Mouse (Mus musculus) megakaryocyte, adult 5-6 weeks (primary cell): ENCODE results near the gene Anapc5. TPM values are rescaled to one million over a fixed set of nuclear protein-coding genes. Genes with fewer than 3 reads are reported as not detected.

ENCODE experiments used
- ATAC-seq: 2 replicates; pipeline ENCODE4 v1.8.0; 2016; ENCODE audit warnings: mild to moderate bottlenecking, inconsistent platforms; ENCODE audit not compliant: poor library complexity, severe bottlenecking
- total RNA-seq, 2 experiments: library from RNA; stranded (forward) in 1 of 2; stranded (reverse) in 1 of 2; fragments of 153-499, 151-499 nt in 1 of 2; fragments of 221-1000, 200-1000 nt in 1 of 2; gene quantifications; 2 replicates each; pipeline versions ENCODE4 v1.2.3 to v1.2.4; 2015 to 2017

The Anapc5 gene
- total RNA-seq, 2 experiments from 2014 or later, result 152 to 247 TPM

DNA sequence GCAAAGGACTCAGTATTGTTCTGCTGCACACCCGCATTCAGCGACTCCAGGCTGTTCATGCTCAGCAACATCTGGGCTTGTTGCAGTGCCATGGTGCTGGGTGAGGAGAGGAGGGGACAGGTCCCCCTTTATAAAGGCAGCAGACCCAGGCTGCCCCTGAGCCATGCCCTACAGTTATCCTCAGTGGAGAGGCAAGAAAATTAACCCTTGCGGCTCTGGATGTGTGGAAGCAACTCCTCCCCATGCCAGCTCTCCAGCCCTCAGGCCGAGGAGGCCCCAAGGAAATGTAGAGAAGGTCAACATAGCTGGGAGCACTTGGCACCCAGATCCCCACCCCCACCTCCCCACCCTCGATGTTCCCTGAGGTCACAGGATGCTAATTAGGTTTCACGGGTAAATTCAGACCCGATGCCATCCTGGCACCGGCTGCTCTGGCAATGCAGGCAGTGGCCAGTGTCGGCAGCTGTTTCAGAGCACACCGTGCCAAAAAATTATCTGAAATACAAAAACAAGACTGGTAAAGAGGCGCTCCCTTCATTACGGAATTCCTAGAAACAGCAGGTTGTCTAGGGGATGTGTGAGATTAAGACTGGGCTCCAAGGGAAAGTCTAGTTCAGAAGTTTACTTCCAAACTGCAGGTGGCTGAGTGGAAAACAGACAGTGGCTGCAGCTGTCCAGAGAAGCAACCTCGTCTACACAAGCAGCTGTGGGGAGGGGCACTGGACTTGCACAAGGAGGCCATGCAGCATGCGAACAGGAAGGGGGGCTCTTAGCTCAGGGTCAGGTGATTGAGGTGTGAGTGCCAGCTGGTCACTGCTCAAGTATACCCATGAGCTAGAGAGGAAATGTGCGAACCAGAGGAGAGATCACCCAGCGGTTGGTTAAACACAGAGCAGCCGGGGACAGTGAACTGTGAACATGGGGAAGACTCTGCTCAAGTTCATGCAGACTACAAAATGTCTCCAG lies 21.5 kb downstream of the Anapc5 start:
- ATAC-seq, result no peak

DNA sequence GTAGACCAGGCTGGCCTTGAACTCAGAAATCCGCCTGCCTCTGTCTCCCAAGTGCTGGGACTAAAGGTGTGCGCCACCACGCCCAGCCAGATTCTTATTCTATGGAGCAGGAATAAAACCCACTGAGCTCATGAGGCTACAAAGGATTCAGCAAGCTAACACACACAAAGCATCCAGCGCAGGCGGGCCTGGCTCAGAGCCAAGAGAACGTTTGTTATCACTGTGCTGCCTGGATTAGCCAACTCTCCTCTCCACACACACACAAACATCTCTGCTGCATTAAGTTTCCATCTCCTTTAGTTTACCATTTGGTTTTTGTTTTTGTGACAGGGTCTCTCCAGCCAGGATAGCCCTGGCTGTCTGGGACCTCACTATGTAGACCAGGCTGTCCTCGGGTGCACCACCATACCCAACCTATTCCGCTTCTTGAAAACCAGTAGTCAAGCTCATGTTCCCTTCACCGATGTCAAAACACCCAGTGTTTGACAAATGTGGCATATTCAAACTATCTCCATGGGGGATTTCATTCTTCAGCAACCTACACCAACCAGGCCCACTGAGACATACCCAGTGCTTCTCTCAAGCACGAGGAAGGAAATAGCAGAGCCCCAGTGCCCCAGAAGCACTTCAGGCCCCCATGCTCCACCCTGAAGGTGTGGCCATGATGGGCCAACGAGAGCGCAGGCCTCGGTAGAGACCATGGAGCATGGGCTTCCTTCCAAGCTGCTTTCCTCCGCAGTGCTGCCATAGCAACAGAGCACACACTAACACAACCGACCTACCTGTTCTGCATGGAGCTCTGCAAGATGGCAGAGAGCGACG lies 22.4 kb downstream of the Anapc5 start:
- peak; percentile 64 for ATAC-seq

DNA sequence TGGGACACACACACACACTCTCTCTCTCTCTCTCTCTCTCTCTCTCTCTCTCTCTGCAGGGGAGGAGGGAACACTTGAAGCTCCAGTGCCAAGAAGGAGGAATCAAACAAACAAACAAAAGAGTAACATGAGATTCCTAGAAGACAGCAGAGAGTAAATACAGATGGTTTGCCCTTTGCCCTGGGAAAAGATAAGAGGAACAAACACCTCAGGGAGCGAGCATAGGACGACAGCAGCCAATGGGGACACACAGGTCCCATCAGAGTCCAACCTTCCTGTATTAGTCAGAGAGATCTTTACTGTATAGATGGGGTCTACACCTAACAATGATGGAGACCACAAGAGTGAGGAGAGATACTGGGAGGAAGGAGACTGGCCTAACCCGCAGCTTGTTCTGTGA lies 23.3 kb downstream of the Anapc5 start:
- ATAC-seq, result no peak

DNA sequence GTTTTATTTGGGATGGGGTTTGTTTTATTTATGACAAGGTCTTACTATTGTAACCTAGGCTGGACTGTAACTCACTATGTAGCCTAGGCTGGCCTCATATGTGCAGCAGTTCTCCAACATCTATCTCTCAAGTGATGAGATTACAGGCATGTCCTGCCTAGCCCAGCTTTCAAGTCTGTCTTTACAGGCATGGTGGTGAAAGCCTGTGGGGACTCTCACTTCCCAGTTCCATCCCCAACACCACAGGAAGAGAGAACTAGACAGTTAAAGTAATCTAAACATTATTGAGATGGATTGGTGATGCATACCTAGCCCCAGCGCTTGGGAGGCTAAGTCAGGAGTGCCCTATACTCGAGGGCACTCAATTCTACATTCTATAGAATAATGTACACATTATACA lies 32.4 kb downstream of the Anapc5 start:
- ATAC-seq, result peak; percentile 74

DNA sequence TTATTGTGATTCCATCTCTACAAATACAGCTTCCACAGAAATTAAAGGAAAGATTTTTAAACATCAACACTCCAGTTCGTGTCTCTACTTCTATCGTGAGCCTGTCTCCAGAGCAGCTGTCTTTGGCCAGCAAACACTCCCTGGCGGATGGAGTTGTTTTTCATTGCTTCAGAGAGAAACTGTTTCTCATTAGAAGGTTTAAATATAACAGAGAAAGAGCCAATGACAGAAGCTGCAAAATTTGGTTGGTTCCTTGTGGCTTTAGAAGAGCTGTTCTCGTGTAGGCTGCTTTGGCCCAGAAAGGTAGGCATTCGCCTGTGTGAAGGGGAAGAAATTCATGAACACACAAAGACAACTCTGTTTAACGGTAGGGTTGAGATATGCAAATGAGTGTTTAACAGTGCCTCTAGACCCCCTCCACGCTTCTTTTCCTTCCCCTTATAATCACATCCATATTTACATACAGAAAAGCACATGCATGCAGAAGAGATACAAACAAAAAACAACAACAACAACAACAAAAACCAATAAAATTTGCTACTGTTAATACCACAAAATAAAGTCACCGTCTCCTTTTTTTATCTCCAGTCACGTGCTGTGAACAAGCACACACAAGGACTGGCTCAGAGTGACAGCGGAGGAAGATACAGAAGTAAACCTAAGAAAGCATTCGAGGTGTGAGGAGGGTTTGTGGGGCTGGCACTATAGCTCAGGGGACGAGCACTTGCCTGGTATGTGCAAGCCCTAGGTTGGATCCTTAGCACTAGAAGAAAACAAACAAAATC lies 34.9 kb downstream of the Anapc5 start:
- no peak for ATAC-seq

DNA sequence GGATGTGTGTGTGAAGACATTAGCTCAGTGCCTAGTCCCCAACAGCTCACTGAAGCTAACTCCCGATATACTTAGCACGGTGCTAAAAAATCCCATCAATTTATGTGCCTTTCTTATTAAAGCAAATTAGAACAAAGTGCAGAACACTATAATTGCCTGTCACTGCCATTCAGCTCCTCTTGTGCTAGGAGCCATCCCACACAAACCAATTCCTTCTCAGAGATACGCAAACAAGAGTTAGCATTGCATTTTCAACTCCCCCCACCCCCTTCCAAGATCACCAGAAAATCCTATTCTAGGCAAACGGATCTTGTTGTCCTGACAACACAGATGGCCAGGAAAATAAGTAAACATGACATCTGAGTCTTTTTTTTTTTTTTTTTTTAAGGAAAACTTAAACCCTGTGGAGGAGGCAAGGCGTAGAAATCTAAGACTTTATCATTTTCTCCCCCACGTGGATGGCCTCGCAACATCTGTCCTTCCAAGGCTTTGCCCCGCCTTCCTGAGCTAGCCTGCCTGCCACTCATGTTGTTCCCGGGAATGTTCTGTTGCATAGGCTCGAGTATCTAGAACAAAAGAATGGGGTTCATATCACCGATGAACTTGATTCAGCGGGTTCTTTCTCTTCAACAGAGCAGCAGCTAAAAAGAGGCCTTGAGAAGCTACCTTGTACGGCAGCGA lies 37.3 kb downstream of the Anapc5 start:
- ATAC-seq, result no peak

DNA sequence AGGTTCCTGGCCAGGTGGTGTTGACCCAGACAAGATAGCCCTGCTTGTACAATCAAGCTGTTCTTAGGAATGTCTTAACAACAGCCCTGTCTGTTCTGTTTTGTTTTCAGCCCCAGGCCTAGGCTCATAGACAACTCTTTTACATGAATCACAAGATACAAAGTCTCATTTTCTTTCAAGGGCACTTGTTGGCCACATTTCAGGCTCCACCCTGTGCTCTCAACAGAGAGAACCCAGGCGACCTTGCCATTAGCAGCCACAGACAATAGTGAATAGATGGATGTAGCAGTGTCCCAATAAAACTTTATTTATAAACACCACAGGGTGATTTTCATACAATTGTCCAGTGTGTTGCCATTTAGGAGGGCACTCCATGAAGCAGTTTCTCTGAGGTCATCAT lies 39.1 kb downstream of the Anapc5 start:
- ATAC-seq, result no peak

DNA sequence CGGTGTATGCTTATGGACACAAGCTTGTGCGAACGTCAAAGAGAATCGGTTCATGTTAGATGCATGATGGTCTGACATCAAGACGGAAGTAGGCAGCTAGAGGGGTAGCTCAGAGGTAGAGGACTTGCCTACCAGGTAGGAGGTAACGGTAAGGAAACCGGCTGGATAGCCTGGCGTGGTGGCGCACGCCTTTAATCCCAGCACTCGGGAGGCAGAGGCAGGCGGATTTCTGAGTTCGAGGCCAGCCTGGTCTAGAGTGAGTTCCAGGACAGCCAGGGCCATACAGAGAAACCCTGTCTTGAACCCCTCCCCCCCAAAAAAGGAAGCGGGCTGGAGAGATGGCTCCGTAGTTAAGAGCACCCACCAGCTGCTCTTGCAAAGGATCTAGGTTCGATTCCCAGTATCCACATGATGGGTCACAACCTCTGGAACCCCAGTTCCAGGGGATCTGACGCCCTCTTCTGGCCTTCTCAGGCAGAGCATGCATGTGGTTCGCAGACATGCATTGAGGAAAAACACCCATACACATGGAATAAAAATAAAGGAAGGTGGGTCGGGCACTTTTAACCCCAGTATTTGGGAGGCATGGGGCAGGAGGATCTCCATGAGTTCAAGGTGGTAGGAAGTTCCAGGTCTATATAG lies 40.2 kb downstream of the Anapc5 start:
- no peak for ATAC-seq

DNA sequence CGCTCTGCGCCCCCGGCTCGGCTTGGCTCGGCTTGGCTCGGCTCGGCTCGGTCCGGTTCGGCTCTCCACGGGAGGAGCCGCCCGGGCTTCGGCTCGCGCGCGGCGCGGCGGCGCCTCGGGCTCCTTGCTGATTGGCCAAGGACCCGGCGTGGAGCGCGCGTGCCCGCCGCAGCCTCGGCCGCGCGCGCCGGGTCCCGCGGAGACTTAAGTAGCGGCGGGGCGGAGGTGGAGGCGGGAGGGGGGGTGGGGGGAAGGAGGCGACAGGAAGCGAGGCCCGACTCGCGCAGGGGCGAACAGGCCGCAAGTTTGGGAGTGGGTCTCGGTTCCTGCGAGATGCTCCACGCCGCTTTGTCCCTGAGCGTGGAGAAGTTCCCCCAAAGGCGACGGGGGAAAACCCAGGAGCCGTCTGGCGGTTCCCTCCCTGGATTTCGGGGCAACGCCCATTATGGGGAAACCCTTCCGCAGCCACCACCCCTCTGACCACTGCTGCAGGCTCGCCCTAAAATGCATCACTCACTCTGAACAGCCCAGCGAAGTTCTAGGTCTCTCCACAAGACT lies 41.8 kb downstream of the Anapc5 start, which contains the start of gene Camkk2:
Gene Camkk2 (minus strand): TSS at position 133 of the 558 bp plus-strand sequence.
- peak; percentile 87 for ATAC-seq

DNA sequence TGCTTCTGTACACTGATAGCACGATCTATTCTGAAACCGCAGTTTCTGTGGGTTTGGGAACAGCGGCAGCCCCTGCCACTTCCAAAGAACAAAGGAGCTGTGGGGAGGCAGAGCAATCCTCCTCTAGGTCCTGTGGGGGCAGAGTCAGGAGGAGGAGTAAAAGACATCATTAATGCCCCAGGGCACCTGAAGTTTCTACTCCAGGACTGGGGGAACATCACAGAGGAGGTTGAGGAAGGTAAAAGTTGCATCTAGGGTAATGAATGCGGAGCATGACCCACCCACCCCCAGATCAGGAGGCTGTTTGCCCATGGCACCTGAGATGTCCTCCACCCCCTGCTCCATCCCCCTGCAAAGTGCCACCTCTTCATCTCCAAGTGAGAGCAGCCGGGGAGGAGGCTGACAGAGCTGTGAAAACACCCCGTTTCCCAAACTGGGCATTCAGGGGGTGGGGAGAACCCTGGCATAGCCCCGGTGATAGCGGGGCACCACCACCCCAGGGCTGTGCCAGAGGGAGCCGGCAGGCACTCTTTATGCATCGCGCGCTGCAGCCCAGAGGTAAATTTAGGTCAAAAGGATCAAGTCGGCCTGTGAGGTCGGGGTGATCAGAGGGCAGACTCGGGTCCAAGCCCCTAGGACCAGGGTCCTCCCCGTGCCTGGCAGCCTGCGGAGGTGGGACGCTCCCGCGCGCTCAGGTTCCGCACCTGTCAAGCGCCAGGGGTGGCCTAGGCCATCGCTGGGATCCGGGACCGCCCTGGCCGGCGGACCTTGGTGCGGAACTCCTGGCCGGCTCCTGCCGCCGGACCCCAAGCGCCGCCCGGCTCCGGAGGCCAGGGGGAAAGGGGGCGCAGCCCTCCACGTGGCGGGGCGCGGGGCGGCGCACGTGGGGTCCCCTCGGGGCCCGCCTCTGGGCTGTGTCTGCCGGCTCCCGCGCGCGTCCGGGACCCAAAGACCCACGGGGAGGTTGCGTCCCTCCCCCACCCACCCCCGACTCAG lies 42.6 kb downstream of the Anapc5 start:
- no peak for ATAC-seq

DNA sequence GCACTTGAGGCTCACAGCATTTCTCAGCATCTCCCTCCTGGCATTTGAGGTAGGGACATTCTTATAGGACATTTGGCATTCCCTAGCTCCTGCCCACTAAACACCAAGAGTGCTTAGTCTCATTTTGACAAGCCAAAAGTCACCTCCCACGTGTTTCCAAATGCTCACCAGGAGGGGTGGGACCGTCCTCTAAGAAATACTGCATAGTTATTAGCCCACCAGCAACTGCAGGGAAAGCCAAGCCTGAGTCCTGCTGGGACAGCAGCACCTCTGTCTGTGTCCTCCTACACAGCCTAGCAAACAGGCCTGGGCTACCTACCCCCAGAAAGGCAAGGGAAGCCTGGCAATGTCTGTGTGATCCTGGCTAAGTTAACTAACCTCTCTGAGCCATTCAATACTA lies 43.8 kb downstream of the Anapc5 start:
- ATAC-seq, result no peak

DNA sequence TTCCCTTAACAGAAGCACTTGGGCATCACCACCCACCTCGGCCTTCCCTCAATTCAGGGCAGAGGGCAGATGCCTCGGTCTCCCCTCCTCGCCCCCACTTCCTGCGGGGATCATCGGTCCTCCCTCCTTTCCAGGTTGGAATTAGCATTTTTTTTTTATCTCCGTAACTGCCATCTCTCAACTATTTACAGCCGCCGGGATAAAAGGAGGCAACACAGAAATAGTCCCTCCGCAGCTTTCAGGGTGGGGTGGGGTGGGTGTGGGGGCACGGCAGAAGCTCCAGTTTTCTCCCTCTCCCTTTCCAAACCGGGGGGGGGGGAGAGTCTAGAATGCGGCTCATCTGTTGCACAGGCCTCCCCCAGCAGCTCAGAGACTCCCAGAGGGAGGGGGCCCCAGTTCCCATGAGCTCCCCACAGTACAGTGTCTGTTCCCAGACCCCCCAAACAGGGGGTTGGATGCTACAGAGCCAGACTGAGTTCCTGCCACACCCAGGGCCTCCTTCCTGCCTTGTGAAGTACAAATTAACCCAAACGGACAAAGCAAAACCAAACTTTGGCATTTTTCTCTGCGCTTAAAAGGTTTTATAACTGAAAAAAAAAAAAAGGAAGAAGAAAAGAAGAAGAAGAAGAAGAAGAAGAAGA lies 45.4 kb downstream of the Anapc5 start:
- no peak for ATAC-seq

DNA sequence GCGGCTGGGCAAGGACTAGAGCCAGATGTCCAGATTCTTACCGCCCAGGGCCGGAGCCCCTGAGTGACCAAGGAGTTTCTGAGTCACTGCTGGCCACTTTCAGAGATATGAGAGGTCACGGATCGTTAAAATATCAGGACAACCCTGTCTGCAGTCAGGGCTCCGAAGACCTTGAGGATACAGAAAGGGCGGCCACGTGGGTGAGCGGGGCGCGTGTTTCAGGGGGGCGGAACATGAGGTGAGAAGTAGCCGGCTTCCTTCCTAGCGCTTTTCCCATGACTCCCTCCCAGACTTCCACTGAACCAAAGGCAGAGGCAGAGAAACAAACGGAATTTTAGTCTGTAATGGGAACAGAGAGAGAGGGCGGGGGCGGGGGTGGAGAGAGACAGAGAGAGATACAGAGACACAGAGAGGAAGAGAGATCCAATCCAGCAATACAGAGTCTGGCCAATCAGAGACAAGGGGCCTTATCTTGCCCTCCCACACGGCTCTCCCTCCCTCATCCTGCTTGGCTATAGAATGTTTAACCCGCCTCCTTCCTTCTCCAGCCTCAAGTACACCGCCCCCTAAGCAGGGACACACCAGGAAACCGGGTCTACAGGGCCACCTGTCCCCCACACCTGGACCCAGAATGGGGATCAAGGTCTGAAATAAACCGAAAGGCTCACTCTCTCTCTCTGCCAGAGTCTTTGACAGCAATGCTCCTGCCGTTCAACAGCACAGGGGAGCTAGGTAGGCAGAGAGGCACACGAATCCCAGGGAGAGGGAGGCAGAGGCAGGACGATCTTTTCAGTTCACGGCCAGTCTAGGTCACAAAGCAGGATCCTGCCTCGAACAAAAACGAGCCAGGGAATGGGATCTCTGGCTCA lies 46.2 kb downstream of the Anapc5 start:
- ATAC-seq, result no peak

DNA sequence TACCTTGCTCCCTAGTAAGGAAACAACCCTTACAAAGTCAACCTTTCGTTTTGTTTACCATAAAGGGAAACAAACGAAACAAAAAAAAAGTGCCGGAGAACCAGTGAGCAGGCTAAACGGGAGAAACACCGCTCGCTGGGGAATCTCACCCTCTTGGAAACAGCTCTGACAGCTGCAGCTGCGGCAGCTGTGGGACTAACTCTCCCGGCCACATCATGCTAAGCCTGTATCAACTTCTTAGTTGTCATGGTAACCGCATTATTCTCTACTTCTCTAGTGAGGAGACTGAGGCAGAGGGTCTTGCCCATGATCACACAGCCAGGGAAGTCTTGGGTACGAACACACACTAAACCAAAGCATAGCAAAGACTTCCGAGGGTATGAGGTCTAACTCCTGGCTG lies 47.4 kb downstream of the Anapc5 start:
- ATAC-seq, result no peak

DNA sequence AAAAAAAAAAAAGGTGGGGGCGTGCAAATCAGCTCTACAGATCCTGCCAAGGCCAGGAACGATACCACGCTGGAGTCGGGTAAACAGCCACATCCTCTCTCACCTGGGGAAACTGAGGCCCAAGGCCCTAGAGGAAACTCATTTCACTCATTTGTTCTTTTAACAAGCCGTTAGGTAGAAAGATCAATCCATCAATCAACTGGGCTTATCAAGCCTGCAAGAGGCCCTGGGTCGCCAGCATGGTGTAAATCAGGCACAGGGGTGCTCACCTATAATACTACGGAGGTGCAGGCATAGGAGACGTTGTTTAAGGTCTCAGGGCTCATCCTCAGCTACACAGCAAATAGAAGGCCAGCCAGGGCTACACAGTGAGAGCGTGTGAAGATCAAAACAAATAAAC lies 49.7 kb downstream of the Anapc5 start:
- ATAC-seq, result no peak

DNA sequence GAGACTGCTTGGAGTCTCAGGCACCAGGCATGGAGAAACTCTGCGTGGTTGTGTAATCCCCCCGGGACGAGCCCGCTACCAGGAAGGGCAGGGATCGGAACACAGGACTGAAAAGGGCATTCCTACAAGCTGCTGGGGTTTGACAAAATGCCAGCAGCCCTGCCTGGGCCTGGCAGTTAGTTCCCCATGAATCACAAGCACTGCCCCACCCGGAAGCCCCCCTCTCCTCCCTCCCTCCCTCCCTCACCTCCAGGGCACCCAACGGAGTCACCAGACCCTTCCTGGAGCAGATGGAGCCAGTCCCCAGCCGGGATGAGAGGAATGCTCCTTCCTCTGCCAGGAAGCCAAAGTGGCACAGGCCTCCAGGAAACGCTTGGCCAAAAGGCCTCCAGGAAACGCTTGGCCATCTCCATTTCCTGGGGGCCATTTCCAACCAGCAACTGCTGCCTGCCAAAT lies 50.3 kb downstream of the Anapc5 start:
- ATAC-seq, result peak; percentile 48

DNA sequence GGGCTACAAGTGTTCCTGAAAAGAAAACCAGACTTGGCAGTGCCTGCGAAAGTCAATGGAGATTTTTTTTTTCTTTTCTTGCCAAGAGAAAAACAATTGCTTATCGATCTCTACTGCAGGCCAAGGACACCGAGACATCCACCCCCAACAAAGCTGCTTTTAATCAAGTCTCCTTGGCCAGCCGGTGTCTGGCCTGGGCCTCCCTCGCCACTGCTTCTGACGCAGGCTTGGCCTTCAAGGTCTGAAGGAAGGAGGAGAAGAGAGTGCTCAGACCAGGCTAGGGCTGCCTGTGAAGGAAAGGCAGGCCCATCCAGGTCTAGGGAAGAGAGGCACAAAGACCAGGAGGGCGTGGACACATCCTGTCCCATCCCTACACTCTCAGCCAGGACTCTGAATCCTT lies 50.8 kb downstream of the Anapc5 start:
- no peak for ATAC-seq
